Mouse (Mus musculus): ENCODE results near the gene Pcsk2. TPM values are rescaled to one million over a fixed set of nuclear protein-coding genes. Genes with fewer than 3 reads are reported as not detected.

The Pcsk2 gene
- polyA plus RNA-seq, 1 experiment from 2014 or later = not detected

DNA sequence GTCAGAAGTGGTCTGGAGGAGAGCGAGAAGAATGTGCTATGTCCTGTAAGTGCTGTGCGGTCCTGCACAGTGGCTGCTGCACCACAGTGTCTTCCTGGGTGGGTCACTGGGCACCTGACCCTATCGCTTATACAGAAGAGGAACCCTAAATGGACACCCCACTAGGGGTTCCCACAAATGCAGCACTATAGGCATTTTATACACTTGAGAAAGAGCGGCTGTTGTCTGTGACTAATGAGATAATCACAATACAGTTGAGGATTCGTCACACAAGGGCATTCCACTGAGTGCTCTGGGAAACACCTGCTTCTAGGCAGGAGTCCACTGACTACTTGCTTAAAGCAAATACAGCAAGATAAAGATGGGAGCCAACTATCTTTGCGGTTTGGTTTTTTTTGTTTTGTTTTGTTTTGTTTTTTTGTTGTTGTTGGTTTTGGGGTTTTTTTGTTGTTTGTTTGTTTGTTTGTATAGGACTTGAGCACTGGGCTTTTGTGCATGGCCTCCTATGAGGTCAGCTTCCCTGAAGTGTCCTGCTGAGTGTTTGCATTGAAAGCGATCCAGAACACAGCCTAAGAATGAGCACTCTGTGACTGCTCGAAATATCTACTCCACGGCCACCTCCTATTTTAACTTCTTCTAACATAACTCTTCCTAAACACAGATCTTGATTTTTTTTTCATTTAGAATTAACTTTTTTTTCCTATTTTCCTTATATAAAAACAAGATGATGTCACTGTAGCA lies 261.1 kb downstream of the Pcsk2 start:
- Histone ChIP-seq H3K79me2 (ENCODE audit: inconsistent target) (no peaks in the 10 kb centered on the region), H3K36me3 (ENCODE audit: inconsistent target) (no peaks in the 10 kb centered on the region), H3K27ac (no peak overlapping the region), H3K4me3 (ENCODE audit: inconsistent target) (no peak overlapping the region)
- WGBS (ENCODE audit: missing documents) = 94% methylated on average over 8 of the region's 9 CpGs

- Histone ChIP-seq H3K4me3 (ENCODE audit: inconsistent target) (no peak overlapping the region), H3K27ac (no peak overlapping the region), H3K36me3 (ENCODE audit: inconsistent target) (no peaks in the 10 kb centered on the region), H3K79me2 (ENCODE audit: inconsistent target) (no peaks in the 10 kb centered on the region)
- WGBS (ENCODE audit: missing documents) = 76% methylated on average over 5 of the region's 5 CpGs
These were observed 262.8 kb downstream of the Pcsk2 start for GRCm38 (mm10) chr2:143808789-143809188.

- H3K27ac ChIP-seq = no peak overlapping the region
- no peaks in the 10 kb centered on the region for H3K79me2 ChIP-seq (ENCODE audit: inconsistent target)
- H3K4me3 ChIP-seq (ENCODE audit: inconsistent target) = no peak overlapping the region
- H3K36me3 ChIP-seq (ENCODE audit: inconsistent target) = no peaks in the 10 kb centered on the region
- 86% methylated on average over 4 of the region's 4 CpGs for WGBS (ENCODE audit: missing documents)
These were observed 266.3 kb downstream of the Pcsk2 start for GRCm38 (mm10) chr2:143812262-143812661.

DNA sequence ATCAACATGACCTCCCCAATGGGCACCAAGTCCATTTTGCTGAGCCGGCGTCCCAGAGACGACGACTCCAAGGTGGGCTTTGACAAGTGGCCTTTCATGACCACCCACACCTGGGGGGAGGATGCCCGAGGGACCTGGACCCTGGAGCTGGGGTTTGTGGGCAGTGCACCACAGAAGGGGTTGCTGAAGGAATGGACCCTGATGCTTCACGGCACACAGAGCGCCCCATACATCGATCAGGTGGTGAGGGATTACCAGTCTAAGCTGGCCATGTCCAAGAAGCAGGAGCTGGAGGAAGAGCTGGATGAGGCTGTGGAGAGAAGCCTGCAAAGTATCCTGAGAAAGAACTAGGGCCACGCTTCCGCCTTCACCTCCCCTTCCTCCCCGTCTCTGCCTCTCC lies 267.5 kb downstream of the Pcsk2 start:
- Histone ChIP-seq H3K4me3 (ENCODE audit: inconsistent target) (no peak overlapping the region), H3K27ac (no peak overlapping the region), H3K36me3 (ENCODE audit: inconsistent target) (no peaks in the 10 kb centered on the region), H3K79me2 (ENCODE audit: inconsistent target) (no peaks in the 10 kb centered on the region)
- 91% methylated on average over 11 of the region's 11 CpGs for WGBS (ENCODE audit: missing documents)

GRCm38 (mm10) chr2:143831645-143832044 lies 285.7 kb downstream of the Pcsk2 start:
- no peak overlapping the region for H3K27ac ChIP-seq
- H3K79me2 ChIP-seq (ENCODE audit: inconsistent target) = no peaks in the 10 kb centered on the region
- 87% methylated on average over 16 of the region's 17 CpGs for WGBS (ENCODE audit: missing documents)
- H3K4me3 ChIP-seq (ENCODE audit: inconsistent target) = no peak overlapping the region
- H3K36me3 ChIP-seq (ENCODE audit: inconsistent target) = no peaks in the 10 kb centered on the region

DNA sequence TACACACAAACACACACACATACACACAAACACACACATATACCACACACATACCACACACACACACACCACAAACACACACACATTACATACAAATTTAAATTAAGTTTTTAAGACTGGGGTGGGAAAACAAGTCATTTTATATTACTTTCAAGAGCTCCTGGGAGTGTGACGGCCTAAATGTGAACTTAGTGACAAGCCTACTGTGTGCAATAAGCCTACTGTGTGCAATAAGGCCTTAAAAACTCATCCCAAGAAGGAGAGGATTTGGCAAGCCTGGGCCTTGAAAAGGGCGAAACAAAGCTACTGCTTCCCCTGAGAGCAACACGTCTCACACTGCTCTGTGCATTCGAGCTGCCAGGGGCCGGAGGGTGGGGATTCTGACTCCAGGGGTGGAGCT lies 286.8 kb downstream of the Pcsk2 start:
- Histone ChIP-seq H3K79me2 (ENCODE audit: inconsistent target) (no peaks in the 10 kb centered on the region), H3K27ac (no peak overlapping the region), H3K4me3 (ENCODE audit: inconsistent target) (no peak overlapping the region), H3K36me3 (ENCODE audit: inconsistent target) (no peaks in the 10 kb centered on the region)
- WGBS (ENCODE audit: missing documents) = 98% methylated on average over 5 of the region's 5 CpGs

DNA sequence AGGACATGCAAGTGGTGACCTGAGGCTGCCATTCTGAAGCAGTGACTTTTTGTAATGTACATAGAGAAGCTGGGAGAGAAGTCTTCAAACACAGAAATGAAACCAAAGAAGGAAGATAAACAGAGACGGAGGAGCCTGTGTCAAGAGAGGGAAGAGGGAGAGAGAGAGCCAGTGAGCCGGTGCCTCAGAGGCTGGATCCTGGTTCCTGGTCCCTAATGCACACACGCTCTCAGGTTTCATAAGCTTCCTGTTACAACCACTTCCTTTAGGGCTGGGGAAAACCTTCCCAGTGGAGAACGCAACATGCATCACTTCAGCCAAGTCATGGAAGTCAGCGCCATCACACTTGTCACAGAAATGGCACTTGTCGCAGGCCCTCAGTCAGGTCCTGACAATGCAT lies 288.1 kb downstream of the Pcsk2 start:
- 26% methylated on average over 6 of the region's 6 CpGs for WGBS (ENCODE audit: missing documents)

DNA sequence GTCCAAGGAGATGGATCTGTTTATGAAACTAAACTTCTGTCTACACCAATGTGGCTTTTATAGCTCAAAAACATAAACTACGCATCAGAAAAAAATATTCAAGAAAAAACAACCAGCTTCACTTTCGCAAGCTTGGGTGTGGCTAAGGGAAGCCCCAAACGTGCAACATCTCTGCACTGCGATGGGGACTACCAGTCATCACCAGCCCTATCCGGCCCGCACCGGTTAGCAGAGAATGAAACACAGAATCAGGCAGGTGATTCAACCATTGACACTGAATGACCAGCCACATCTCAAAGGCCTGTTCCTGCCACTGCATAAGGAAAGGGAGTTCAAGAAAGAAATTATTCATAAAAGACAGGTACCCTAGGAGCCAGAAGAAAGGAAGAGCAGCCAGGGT lies 289.9 kb downstream of the Pcsk2 start:
- Histone ChIP-seq H3K27ac (no peak overlapping the region), H3K4me3 (ENCODE audit: inconsistent target) (no peak overlapping the region), H3K36me3 (ENCODE audit: inconsistent target) (no peaks in the 10 kb centered on the region), H3K79me2 (ENCODE audit: inconsistent target) (no peaks in the 10 kb centered on the region)
- 46% methylated on average over 7 of the region's 7 CpGs for WGBS (ENCODE audit: missing documents)

More for the DNA sequence above, 288.1 kb downstream of the Pcsk2 start:
- Histone ChIP-seq H3K36me3 (ENCODE audit: inconsistent target) (no peaks in the 10 kb centered on the region), H3K27ac (no peak overlapping the region), H3K4me3 (ENCODE audit: inconsistent target) (no peak overlapping the region), H3K79me2 (ENCODE audit: inconsistent target) (no peaks in the 10 kb centered on the region)

- Histone ChIP-seq H3K27ac (no peak overlapping the region), H3K4me3 (ENCODE audit: inconsistent target) (no peak overlapping the region), H3K79me2 (ENCODE audit: inconsistent target) (no peaks in the 10 kb centered on the region), H3K36me3 (ENCODE audit: inconsistent target) (no peaks in the 10 kb centered on the region)
- 8% methylated on average over 8 of the region's 8 CpGs for WGBS (ENCODE audit: missing documents)
These were observed 291.3 kb downstream of the Pcsk2 start for GRCm38 (mm10) chr2:143837291-143837701.

GRCm38 (mm10) chr2:143838698-143839097 lies 292.7 kb downstream of the Pcsk2 start:
- no peak overlapping the region for H3K4me3 ChIP-seq (ENCODE audit: inconsistent target)
- H3K79me2 ChIP-seq (ENCODE audit: inconsistent target) = no peaks in the 10 kb centered on the region
- WGBS (ENCODE audit: missing documents) = 37% methylated on average over 5 of the region's 5 CpGs
- no peak overlapping the region for H3K27ac ChIP-seq
- H3K36me3 ChIP-seq (ENCODE audit: inconsistent target) = no peaks in the 10 kb centered on the region

DNA sequence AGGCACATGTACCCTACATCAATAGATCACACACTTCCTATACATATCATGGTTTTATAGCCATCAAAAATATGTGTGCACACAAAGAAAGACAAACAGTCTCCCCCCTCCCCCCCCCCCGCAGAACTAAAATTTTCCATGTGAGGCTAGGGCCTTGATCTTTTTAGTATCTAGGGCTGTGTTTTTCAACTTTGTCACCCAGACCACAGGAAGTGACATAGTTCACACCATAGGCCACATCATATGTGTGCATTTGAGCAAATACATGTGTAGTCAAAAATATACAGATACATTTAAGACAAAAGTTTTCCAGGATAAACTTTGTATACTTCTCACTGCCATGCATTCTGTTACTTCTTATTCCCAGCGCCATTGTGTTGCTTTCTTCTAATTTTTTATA lies 293.5 kb downstream of the Pcsk2 start:
- no peak overlapping the region for H3K4me3 ChIP-seq (ENCODE audit: inconsistent target)
- no peaks in the 10 kb centered on the region for H3K79me2 ChIP-seq (ENCODE audit: inconsistent target)
- H3K36me3 ChIP-seq (ENCODE audit: inconsistent target) = no peaks in the 10 kb centered on the region
- H3K27ac ChIP-seq = no peak overlapping the region
- 80% methylated on average over 2 of the region's 2 CpGs for WGBS (ENCODE audit: missing documents)

DNA sequence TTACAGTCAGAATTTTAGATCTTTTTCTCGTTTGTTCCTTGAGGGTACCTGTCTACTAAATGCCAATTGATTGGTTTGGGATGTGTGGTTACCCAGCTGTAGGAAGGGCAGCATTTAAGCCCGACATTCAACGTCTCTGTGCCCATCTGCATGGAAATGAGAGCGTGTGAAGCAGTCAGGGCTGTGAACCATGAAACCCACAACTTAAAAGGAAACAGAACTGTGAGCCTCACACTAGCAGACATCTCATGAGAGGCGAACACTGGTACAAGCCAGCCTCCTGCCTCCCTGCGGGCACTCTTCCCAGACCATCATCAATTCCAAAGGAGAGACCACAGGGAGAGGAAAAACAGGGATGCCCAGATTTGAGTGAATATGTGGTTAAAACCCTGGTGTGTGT lies 294.9 kb downstream of the Pcsk2 start:
- no peaks in the 10 kb centered on the region for H3K36me3 ChIP-seq (ENCODE audit: inconsistent target)
- H3K4me3 ChIP-seq (ENCODE audit: inconsistent target) = no peak overlapping the region
- H3K79me2 ChIP-seq (ENCODE audit: inconsistent target) = no peaks in the 10 kb centered on the region
- no peak overlapping the region for H3K27ac ChIP-seq
- 94% methylated on average over 6 of the region's 6 CpGs for WGBS (ENCODE audit: missing documents)

- no peak overlapping the region for H3K4me3 ChIP-seq (ENCODE audit: inconsistent target)
- 81% methylated on average over 7 of the region's 7 CpGs for WGBS (ENCODE audit: missing documents)
- no peak overlapping the region for H3K27ac ChIP-seq
- no peaks in the 10 kb centered on the region for H3K79me2 ChIP-seq (ENCODE audit: inconsistent target)
- no peaks in the 10 kb centered on the region for H3K36me3 ChIP-seq (ENCODE audit: inconsistent target)
These were observed 295.6 kb downstream of the Pcsk2 start for GRCm38 (mm10) chr2:143841536-143841935.

DNA sequence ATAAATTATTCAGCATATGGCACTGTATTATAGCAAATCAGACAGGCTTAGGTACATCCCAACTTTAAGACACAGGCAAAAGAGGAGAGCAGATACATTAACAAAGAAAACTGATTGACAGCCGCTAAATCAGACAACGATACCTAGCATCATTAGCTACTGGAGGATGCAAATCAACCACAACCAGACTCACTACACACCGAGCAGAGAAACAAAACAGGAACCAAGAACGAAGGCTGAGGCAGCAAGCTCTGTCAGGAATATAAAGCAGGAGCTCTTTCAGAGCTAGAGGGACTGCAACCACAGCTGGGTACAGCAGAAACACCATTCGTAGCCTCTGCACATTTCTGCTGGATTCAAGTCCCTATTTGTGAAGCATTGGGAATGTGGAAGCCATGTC lies 298.8 kb downstream of the Pcsk2 start:
- no peaks in the 10 kb centered on the region for H3K36me3 ChIP-seq (ENCODE audit: inconsistent target)
- H3K27ac ChIP-seq = no peak overlapping the region
- WGBS (ENCODE audit: missing documents) = 50% methylated on average over 5 of the region's 5 CpGs
- H3K79me2 ChIP-seq (ENCODE audit: inconsistent target) = no peaks in the 10 kb centered on the region
- no peak overlapping the region for H3K4me3 ChIP-seq (ENCODE audit: inconsistent target)

- H3K4me3 ChIP-seq (ENCODE audit: inconsistent target) = no peak overlapping the region
- WGBS (ENCODE audit: missing documents) = 36% methylated on average over 4 of the region's 4 CpGs
- H3K27ac ChIP-seq = no peak overlapping the region
- no peaks in the 10 kb centered on the region for H3K36me3 ChIP-seq (ENCODE audit: inconsistent target)
- no peaks in the 10 kb centered on the region for H3K79me2 ChIP-seq (ENCODE audit: inconsistent target)
These were observed 300.8 kb downstream of the Pcsk2 start for GRCm38 (mm10) chr2:143846799-143847198.

- H3K27ac ChIP-seq = no peak overlapping the region
- H3K4me3 ChIP-seq (ENCODE audit: inconsistent target) = no peak overlapping the region
- H3K79me2 ChIP-seq (ENCODE audit: inconsistent target) = no peaks in the 10 kb centered on the region
- no peaks in the 10 kb centered on the region for H3K36me3 ChIP-seq (ENCODE audit: inconsistent target)
- 60% methylated on average over 3 of the region's 3 CpGs for WGBS (ENCODE audit: missing documents)
These were observed 301.3 kb downstream of the Pcsk2 start for GRCm38 (mm10) chr2:143847291-143847690.

All from macrophage (primary cell).